Mouse (Mus musculus): ENCODE results near the gene Rnh1.

GRCm38 (mm10) chr7:141143861-141144260, 28.8 kb downstream of the Rnh1 start:
- no peak for TF ChIP-seq CTCF (IDR thresholded peaks at IDR 0.05; ENCODE audit: low read depth)
- TF ChIP-seq EP300 (IDR thresholded peaks at IDR 0.05; ENCODE audit: low read depth): no peak
